In genomic region chr12:103956555-103956954, GRCm38 (mm10) we compare ENCODE assay signal across 15 mouse cellular contexts. TPM values are rescaled to one million over a fixed set of nuclear protein-coding genes. Genes with fewer than 3 reads are reported as not detected.
"Had no signal": no experiment of that assay in that cellular context is flagged by ENCODE, and none has a peak within 500 bp of the region (broad histone marks: within the 10 kb centered on the region; RNA-seq: fewer than 3 reads in every experiment).

No protein-coding gene starts in this region.

RNA-seq across cellular contexts. Expression of gene Serpina1e, which starts 2.2 kb away (rescaled TPM):
- polyA plus RNA-seq: macrophage; midbrain, embryonic 11.5 days; midbrain, embryonic 15.5 days; midbrain, postnatal 0 days; neural tube, embryonic 12.5 days; neural tube, embryonic 14.5 days had no signal

RNA-seq across cellular contexts. Expression of gene Serpina11, which starts 33.2 kb away (rescaled TPM):
- polyA plus RNA-seq: lung, adult 2 months; lung, embryonic 15.5 days; lung, postnatal 0 days; macrophage; midbrain, embryonic 11.5 days; midbrain, embryonic 13.5 days; midbrain, embryonic 15.5 days; midbrain, postnatal 0 days; neural tube, embryonic 12.5 days; neural tube, embryonic 14.5 days; testis, adult 2 months; urinary bladder, adult 2 months had no signal

RNA-seq across cellular contexts. Expression of gene Serpina1c, which starts 51.9 kb away (rescaled TPM):
- polyA plus RNA-seq: macrophage; midbrain, embryonic 11.5 days; midbrain, embryonic 15.5 days; midbrain, postnatal 0 days; neural tube, embryonic 12.5 days; urinary bladder, adult 2 months had no signal

RNA-seq across cellular contexts. Expression of gene Serpina9, which starts 57.0 kb away (rescaled TPM):
- polyA plus RNA-seq: liver, embryonic 12.5 days; macrophage; midbrain, embryonic 11.5 days; midbrain, embryonic 13.5 days; midbrain, embryonic 15.5 days; neural tube, embryonic 12.5 days; neural tube, embryonic 14.5 days; spleen, adult 2 months; stomach, embryonic 15.5 days; urinary bladder, adult 2 months had no signal
